Mouse (Mus musculus) liver, embryonic 14.5 days (tissue): ENCODE measurements around the gene Csk.

Experiments
- CTCF ChIP-seq: IDR thresholded peaks from 2 replicates; pipeline ENCODE4 v1.5.1; 2016; ENCODE audit warnings: antibody characterized with exemption, low read depth, control low read depth
- EP300 ChIP-seq: IDR thresholded peaks from 2 replicates; pipeline ENCODE4 v1.6.1; 2016; ENCODE audit warnings: antibody characterized with exemption, low read depth

DNA sequence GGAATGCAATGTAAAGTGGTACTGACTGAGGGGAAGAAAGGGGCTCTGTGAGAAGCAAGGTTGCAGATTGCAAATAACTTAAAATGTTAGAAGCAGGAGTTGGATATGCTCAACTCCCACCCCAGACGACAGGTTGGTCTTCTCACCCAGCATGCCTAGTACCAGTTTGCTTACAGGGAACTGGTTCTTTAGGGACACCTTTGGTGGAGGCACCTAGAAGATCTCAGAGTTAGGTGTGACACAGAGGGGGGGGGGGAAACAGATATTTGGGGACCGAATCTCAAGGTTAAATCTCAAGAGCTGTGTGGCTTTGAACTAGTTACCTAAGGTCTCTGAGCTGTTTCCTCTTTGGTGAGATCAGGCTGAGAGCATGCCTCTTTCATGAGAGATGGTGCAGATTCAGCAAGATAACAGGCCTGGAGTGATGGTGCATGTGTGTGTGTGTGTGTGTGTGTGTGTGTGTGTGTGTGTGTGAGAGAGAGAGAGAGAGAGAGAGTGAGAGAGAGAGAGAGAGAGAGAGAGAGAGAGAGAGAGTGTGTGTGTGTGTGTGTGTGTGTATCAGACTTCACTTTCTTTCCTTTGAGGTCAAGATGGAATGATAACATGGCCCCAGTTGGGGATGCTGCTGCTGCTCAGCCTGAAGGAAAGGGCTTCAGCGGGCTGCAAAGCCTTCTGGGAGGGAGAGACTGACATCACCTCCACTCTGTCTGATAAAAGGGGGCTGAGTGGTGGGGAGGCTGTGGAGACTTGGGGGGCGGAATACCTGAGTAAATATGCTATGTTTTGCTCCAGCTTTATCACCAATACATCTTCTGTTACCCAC, 5.9 kb downstream of the Csk start:
- no peak for TF ChIP-seq CTCF
- no peak for TF ChIP-seq EP300
